Mouse (Mus musculus) limb, embryonic 10.5 days (tissue): ENCODE measurements around the gene Zzz3. TPM values are rescaled to one million over a fixed set of nuclear protein-coding genes. Genes with fewer than 3 reads are reported as not detected.

ENCODE experiments used
- DNase-seq: peaks from one replicate; pipeline ENCODE4 v3.0.0-alpha.2; 2017; ENCODE audit warnings: low spot score
- H3K27ac ChIP-seq: fragments of 300-500 bp; sonication (generic); 2 replicates; pipeline ENCODE4 v1.5.1; 2016; ENCODE audit warnings: mild to moderate bottlenecking
- H3K27me3 ChIP-seq: fragments of 300-500 bp; sonication (generic); 2 replicates; pipeline ENCODE4 v1.6.1; 2016; ENCODE audit warnings: low read depth, mild to moderate bottlenecking; ENCODE audit not compliant: poor library complexity, severe bottlenecking
- H3K36me3 ChIP-seq: fragments of 300-500 bp; sonication (generic); 2 replicates; pipeline ENCODE4 v1.6.1; 2016; ENCODE audit warnings: mild to moderate bottlenecking, moderate library complexity
- H3K4me1 ChIP-seq: fragments of 300-500 bp; sonication (generic); 2 replicates; pipeline ENCODE4 v1.6.1; 2016
- H3K4me3 ChIP-seq: fragments of 300-500 bp; sonication (generic); 2 replicates; pipeline ENCODE4 v1.5.1; 2016; ENCODE audit warnings: mild to moderate bottlenecking, moderate library complexity
- H3K9me3 ChIP-seq: fragments of 300-500 bp; sonication (generic); replicated peaks from 2 replicates; pipeline ENCODE4 v1.6.1; 2016; ENCODE audit warnings: mild to moderate bottlenecking
- WGBS: fragments of 180-500 bp; shearing (Covaris S2); methylation state at CpG from one replicate; pipeline ENCODE4 v1.1.7; 2016; 5-methylcytosine and 5-hydroxymethylcytosine counted together
- polyA plus RNA-seq: library from polyadenylated mRNA; unstranded; fragments of >200 nt; fragmentation: Nextera tagmentation; extraction: Ambion mirVana; gene quantifications from 2 replicates; pipeline ENCODE4 v1.2.1, GENCODE M21; 2016

Gene Zzz3
- polyA plus RNA-seq, 1 experiment from 2014 or later = 57.8 TPM

- Histone ChIP-seq H3K9me3 (no peaks in the 10 kb centered on the region), H3K4me1 (peaks cover 25% of the 10 kb centered on the region), H3K27ac (no peak overlapping the region), H3K36me3 (no peaks in the 10 kb centered on the region), H3K27me3 (no peaks in the 10 kb centered on the region), H3K4me3 (no peak overlapping the region)
- no peak for DNase-seq
- WGBS = 87% methylated on average over 8 of the region's 8 CpGs
These were observed 100.2 kb downstream of the Zzz3 start for GRCm38 (mm10) chr3:152495415-152495898.

GRCm38 (mm10) chr3:152497084-152497483, 101.8 kb downstream of the Zzz3 start:
- no peak overlapping the region for H3K27ac ChIP-seq
- H3K9me3 ChIP-seq = no peaks in the 10 kb centered on the region
- WGBS = 84% methylated on average over 7 of the region's 7 CpGs
- peaks cover 32% of the 10 kb centered on the region for H3K4me1 ChIP-seq
- no peak overlapping the region for H3K4me3 ChIP-seq
- no peak for DNase-seq
- no peaks in the 10 kb centered on the region for H3K27me3 ChIP-seq
- H3K36me3 ChIP-seq = no peaks in the 10 kb centered on the region

DNA sequence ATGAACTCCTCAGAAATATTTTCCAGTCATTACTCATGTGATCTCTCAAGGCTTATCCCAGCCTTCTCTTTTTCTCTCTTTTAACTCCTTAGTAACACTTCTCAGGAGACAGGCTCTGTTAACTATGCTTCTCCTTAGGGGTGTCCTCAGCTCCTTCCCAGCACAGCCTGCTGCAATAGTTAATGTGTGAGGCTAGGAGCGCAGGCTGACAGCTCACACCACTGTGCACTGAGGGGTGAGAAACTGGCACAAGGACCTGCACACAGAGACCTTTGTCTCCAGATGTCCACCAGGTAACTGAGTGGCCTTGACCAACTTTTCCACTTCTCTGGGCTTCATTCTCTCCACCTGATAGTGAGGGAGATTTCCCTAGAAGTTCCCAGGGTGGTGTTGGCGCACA, 102.6 kb downstream of the Zzz3 start:
- H3K4me3 ChIP-seq = no peak overlapping the region
- no peaks in the 10 kb centered on the region for H3K9me3 ChIP-seq
- no peaks in the 10 kb centered on the region for H3K36me3 ChIP-seq
- H3K27me3 ChIP-seq = no peaks in the 10 kb centered on the region
- no peak overlapping the region for H3K27ac ChIP-seq
- H3K4me1 ChIP-seq = peaks cover 27% of the 10 kb centered on the region
- no peak for DNase-seq
- 85% methylated on average over 2 of the region's 2 CpGs for WGBS

GRCm38 (mm10) chr3:152498968-152499696, 103.9 kb downstream of the Zzz3 start:
- 82% methylated on average over 2 of the region's 2 CpGs for WGBS
- DNase-seq = no peak
- H3K27me3 ChIP-seq = no peaks in the 10 kb centered on the region

GRCm38 (mm10) chr3:152507900-152508299, 112.6 kb downstream of the Zzz3 start:
- 86% methylated on average over 8 of the region's 8 CpGs for WGBS
- H3K9me3 ChIP-seq = no peaks in the 10 kb centered on the region
- H3K27ac ChIP-seq = no peak overlapping the region
- H3K4me1 ChIP-seq = no peaks in the 10 kb centered on the region
- no peak for DNase-seq
- no peak overlapping the region for H3K4me3 ChIP-seq
- no peaks in the 10 kb centered on the region for H3K36me3 ChIP-seq
- no peaks in the 10 kb centered on the region for H3K27me3 ChIP-seq

More at GRCm38 (mm10) chr3:152498968-152499696, 103.9 kb downstream of the Zzz3 start:
- H3K36me3 ChIP-seq = no peaks in the 10 kb centered on the region
- H3K4me3 ChIP-seq = no peak overlapping the region
- H3K9me3 ChIP-seq = no peaks in the 10 kb centered on the region
- no peak overlapping the region for H3K27ac ChIP-seq
- peaks cover 26% of the 10 kb centered on the region for H3K4me1 ChIP-seq

DNA sequence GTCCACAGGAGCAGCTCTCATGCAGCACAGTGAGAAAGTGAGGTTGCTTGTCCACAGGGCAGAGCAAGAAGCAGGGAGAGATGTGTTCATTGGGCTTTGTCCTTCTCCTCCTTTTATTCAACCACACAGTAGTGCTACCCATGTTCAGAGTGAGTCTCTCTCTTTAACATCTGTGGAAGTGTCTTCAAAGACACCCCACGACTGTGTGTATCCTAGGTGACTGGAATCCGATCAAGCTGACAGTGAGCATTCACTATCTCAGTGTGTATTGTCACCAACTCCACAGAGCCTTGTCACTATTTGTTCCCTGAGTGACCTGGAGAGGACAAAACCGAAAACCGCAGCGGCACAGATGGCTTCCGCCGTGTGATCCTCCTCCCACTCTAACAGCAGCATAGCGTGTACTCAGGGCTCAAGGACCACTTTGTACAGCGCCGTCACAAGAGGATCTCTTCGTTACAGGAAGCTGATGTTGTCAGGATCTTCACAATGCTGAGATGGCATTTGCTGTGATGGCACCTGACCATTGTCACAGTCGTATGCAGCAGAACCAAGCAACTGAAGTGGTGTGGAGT, 113.2 kb downstream of the Zzz3 start:
- Histone ChIP-seq H3K27ac (no peak overlapping the region), H3K36me3 (no peaks in the 10 kb centered on the region), H3K9me3 (no peaks in the 10 kb centered on the region), H3K27me3 (no peaks in the 10 kb centered on the region), H3K4me3 (no peak overlapping the region), H3K4me1 (no peaks in the 10 kb centered on the region)
- WGBS = 91% methylated on average over 12 of the region's 12 CpGs
- no peak for DNase-seq

GRCm38 (mm10) chr3:152509268-152509667, 114.0 kb downstream of the Zzz3 start:
- H3K36me3 ChIP-seq = no peaks in the 10 kb centered on the region
- peaks cover 6% of the 10 kb centered on the region for H3K4me1 ChIP-seq
- DNase-seq = no peak
- H3K27me3 ChIP-seq = no peaks in the 10 kb centered on the region
- no peak overlapping the region for H3K27ac ChIP-seq
- H3K4me3 ChIP-seq = no peak overlapping the region
- 89% methylated on average over 7 of the region's 7 CpGs for WGBS
- no peaks in the 10 kb centered on the region for H3K9me3 ChIP-seq

Other genes starting within 250 kb of the Zzz3 start
- 2.1 and 4.5 TPM in 2 replicates for gene Gipc2, start 229.2 kb upstream of the Zzz3 start, polyA plus RNA-seq
- 14.0 and 20.7 TPM in 2 replicates for gene Dnajb4, start 185.2 kb upstream of the Zzz3 start, polyA plus RNA-seq
- gene Fubp1, start 185.1 kb upstream of the Zzz3 start, polyA plus RNA-seq = 412 and 467 TPM in 2 replicates
- gene Nexn, start 129.1 kb upstream of the Zzz3 start, polyA plus RNA-seq = 3.0 and 3.1 TPM in 2 replicates
- 16.8 and 21.5 TPM in 2 replicates for gene Miga1, start 55.1 kb upstream of the Zzz3 start, polyA plus RNA-seq
- gene Usp33, start 49.0 kb upstream of the Zzz3 start, polyA plus RNA-seq = 46.4 and 52.0 TPM in 2 replicates